Mouse (Mus musculus): ENCODE results near the gene Supt6. TPM values are rescaled to one million over a fixed set of nuclear protein-coding genes. Genes with fewer than 3 reads are reported as not detected.

The Supt6 gene
- total RNA-seq (2012; rRNA removed) (65.5 and 71.0 TPM in 2 replicates), total RNA-seq (2014; rRNA removed) (29.7 and 30.4 TPM in 2 replicates), polyA plus RNA-seq (2012; ENCODE audit: insufficient read length, low read depth) (99.9 and 104 TPM in 2 replicates)

- Histone ChIP-seq H3K9ac (ENCODE audit: insufficient read depth, low read depth) (peak within 1 kb of the TSS; percentile 97), H3K9me3 (replicated peaks; ENCODE audit: low read length) (no peaks in the 10 kb centered on the region), H3K27ac (ENCODE audit: insufficient read depth, low read depth) (peak within 1 kb of the TSS; percentile 97), H3K4me2 (ENCODE audit: insufficient read depth, low read depth, poor library complexity, severe bottlenecking) (peak within 1 kb of the TSS; percentile 100), H3K79me2 (replicated peaks; ENCODE audit: control insufficient read depth, extremely low read depth, insufficient read depth, poor library complexity, severe bottlenecking) (peaks cover 87% of the 10 kb centered on the region), H3K4me3 (replicated peaks in 1 of 3; ENCODE audit: low read depth in 2 of 3, low read length in 2 of 3, poor library complexity in 1 of 3) (peak within 1 kb of the TSS; percentile 91 to 98 (median 97)), H3K36me3 (replicated peaks in 1 of 2; ENCODE audit: control insufficient read depth in 1 of 2, insufficient read depth in 1 of 2, low read length in 1 of 2) (peaks cover 12 to 39% of the 10 kb centered on the region in 2 experiments), H3K4me1 (ENCODE audit: control insufficient read depth in 1 of 2, insufficient read depth in 2 of 2) (peaks cover 5 to 57% of the 10 kb centered on the region in 2 experiments), H3K27me3 (replicated peaks) (no peaks in the 10 kb centered on the region)
- in situ Hi-C loops (cut with MboI; ENCODE audit: low pct_ligation_motif_present, low pct_unique_long_range_greater_than_20kb, low sequenced_read_pairs) (no loop called here), dilution Hi-C loops (cut with MboI; ENCODE audit: extremely low pct_ligation_motif_present, extremely low pct_unique_long_range_greater_than_20kb, low sequenced_read_pairs) (no loop called here)
- peak; percentile 96 for DNase-seq (ENCODE audit: extremely low read depth)
- TF ChIP-seq SMC3 (IDR thresholded peaks at IDR 0.05; ENCODE audit: low read depth, low read length) (no peak), SIN3A (IDR thresholded peaks at IDR 0.05; ENCODE audit: low read length) (peak; percentile 91), POLR2AphosphoS2 (IDR thresholded peaks at IDR 0.05; ENCODE audit: low read depth, low read length) (peak; percentile 75; the same call in 1 of the 2 replicates), USF2 (conservative IDR thresholded peaks at IDR 0.05; ENCODE audit: low read depth, low read length) (no peak; the same call in 1 of the 2 replicates), RCOR1 (conservative IDR thresholded peaks at IDR 0.05; ENCODE audit: low read depth, low read length) (no peak), RAD21 (IDR thresholded peaks at IDR 0.05; ENCODE audit: low read depth, low read length) (no peak), CHD2 (IDR thresholded peaks at IDR 0.05; ENCODE audit: low read length) (peak; percentile 41; the same call in 1 of the 2 replicates), TCF12 (IDR thresholded peaks at IDR 0.05; ENCODE audit: low read depth, low read length) (peak; percentile 89), E2F4 (IDR thresholded peaks at IDR 0.05; ENCODE audit: insufficient replicate concordance, low read depth, low read length) (no peak), MXI1 (IDR thresholded peaks at IDR 0.05; ENCODE audit: low read depth, low read length) (peak; percentile 82), MEF2A (IDR thresholded peaks at IDR 0.05; ENCODE audit: borderline replicate concordance, low read depth, low read length) (peak; percentile 64), ELF1 (IDR thresholded peaks at IDR 0.05; ENCODE audit: low read depth, low read length) (peak; percentile 89), MAFK (IDR thresholded peaks at IDR 0.05; ENCODE audit: insufficient replicate concordance, low read length) (no peak), ZMIZ1 (IDR thresholded peaks at IDR 0.05; ENCODE audit: low read depth, low read length) (peak; percentile 68), ETS1 (conservative IDR thresholded peaks at IDR 0.05; ENCODE audit: low read depth, low read length) (peak; percentile 33; the same call in 1 of the 2 replicates), NELFE (IDR thresholded peaks at IDR 0.05; ENCODE audit: low read depth, low read length) (peak; percentile 83), JUND (conservative IDR thresholded peaks at IDR 0.05; ENCODE audit: low read depth, low read length) (0 out of 2 replicates have a peak, but pooled peaks have one; percentile 6), BHLHE40 (IDR thresholded peaks at IDR 0.05; ENCODE audit: low read depth, low read length) (no peak), GABPA (IDR thresholded peaks at IDR 0.05; ENCODE audit: insufficient replicate concordance, low read depth, low read length) (no peak; the same call in 1 of the 2 replicates), JUN (IDR thresholded peaks at IDR 0.05; ENCODE audit: insufficient read depth, low read depth, low read length) (no peak), MYC (IDR thresholded peaks at IDR 0.05; ENCODE audit: low read depth, low read length) (0 out of 2 replicates have a peak, but pooled peaks have one; percentile 47), MAX (IDR thresholded peaks at IDR 0.05; ENCODE audit: low read length) (peak; percentile 57), ZC3H11A (IDR thresholded peaks at IDR 0.05; ENCODE audit: low read depth, low read length) (no peak), ZKSCAN1 (IDR thresholded peaks at IDR 0.05; ENCODE audit: borderline replicate concordance, low read depth, low read length) (no peak), UBTF (IDR thresholded peaks at IDR 0.05; ENCODE audit: low read depth, low read length) (no peak), CTCF (conservative IDR thresholded peaks at IDR 0.05 in 1 of 2, IDR thresholded peaks at IDR 0.05 in 1 of 2; ENCODE audit: low read depth in 2 of 2, low read length in 2 of 2) (no peak), CHD1 (IDR thresholded peaks at IDR 0.05; ENCODE audit: low read depth, low read length) (peak; percentile 87; the same call in 1 of the 2 replicates), POLR2A (IDR thresholded peaks at IDR 0.05; ENCODE audit: low read depth, low read length) (peak; percentile 90), ZNF384 (IDR thresholded peaks at IDR 0.05; ENCODE audit: low read depth, low read length) (0 out of 2 replicates have a peak, but pooled peaks have one; percentile 5), NRF1 (IDR thresholded peaks at IDR 0.05; ENCODE audit: low read depth, low read length) (no peak; the same call in 1 of the 2 replicates), EP300 (IDR thresholded peaks at IDR 0.05; ENCODE audit: low read length) (no peak), PAX5 (IDR thresholded peaks at IDR 0.05; ENCODE audit: low read length) (no peak), MAZ (IDR thresholded peaks at IDR 0.05; ENCODE audit: low read depth, low read length) (0 out of 2 replicates have a peak, but pooled peaks have one; percentile 52), HCFC1 (IDR thresholded peaks at IDR 0.05; ENCODE audit: low read depth, low read length) (peak; percentile 81), TBP (conservative IDR thresholded peaks at IDR 0.05; ENCODE audit: low read depth, low read length) (peak; percentile 78; the same call in 1 of the 2 replicates), USF1 (IDR thresholded peaks at IDR 0.05; ENCODE audit: low read depth, low read length) (no peak), IRF4 (IDR thresholded peaks at IDR 0.05; ENCODE audit: low read depth, low read length) (peak; percentile 19; the same call in 1 of the 2 replicates), KAT2A (IDR thresholded peaks at IDR 0.05; ENCODE audit: insufficient replicate concordance, low read length) (0 out of 2 replicates have a peak, but pooled peaks have one; percentile 18)
Measured at GRCm38 (mm10) chr11:78245627-78246317, at the start of gene Supt6, which contains the start of gene Sdf2. Gene Supt6, minus strand, starts transcription at chr11:78245987. Gene Sdf2, plus strand, starts transcription at chr11:78245746.

All from CH12.LX (cell line).